Mouse (Mus musculus) C2C12 (cell line): ENCODE measurements around the gene Rpl9. TPM values are rescaled to one million over a fixed set of nuclear protein-coding genes. Genes with fewer than 3 reads are reported as not detected.

Experiments
- H3K27me3 ChIP-seq: one replicate; pipeline ENCODE4 v1.6.1; 2011; ENCODE audit not compliant: control insufficient read depth, insufficient read depth, insufficient read length
- H3K36me3 ChIP-seq: one replicate; pipeline ENCODE4 v1.6.1; 2011; ENCODE audit not compliant: control insufficient read depth, insufficient read depth
- H3K4me3 ChIP-seq: one replicate; pipeline ENCODE4 v1.5.1; 2011; ENCODE audit warnings: mild to moderate bottlenecking, control low read depth; ENCODE audit not compliant: poor library complexity, insufficient read depth, severe bottlenecking
- H3K79me2 ChIP-seq: one replicate; pipeline ENCODE4 v1.6.1; 2011; ENCODE audit not compliant: control insufficient read depth, insufficient read depth
- H3K79me3 ChIP-seq: one replicate; pipeline ENCODE4 v1.6.1; 2011; ENCODE audit warnings: low read depth, control low read depth
- H3ac ChIP-seq: one replicate; pipeline ENCODE3; 2011; ENCODE audit warnings: low read depth; ENCODE audit not compliant: control insufficient read depth, insufficient read length
- CEBPB ChIP-seq: IDR thresholded peaks from one replicate; pipeline ENCODE4 v1.6.1; 2011; ENCODE audit warnings: low read depth, mild to moderate bottlenecking, control low read depth, moderate library complexity
- CTCF ChIP-seq: IDR thresholded peaks from one replicate; pipeline ENCODE4 v1.5.1; 2011; ENCODE audit not compliant: control insufficient read depth, insufficient read depth, insufficient read length
- FOSL1 ChIP-seq: IDR thresholded peaks from one replicate; pipeline ENCODE4 v1.8.0; 2011; ENCODE audit warnings: mild to moderate bottlenecking, low read length; ENCODE audit not compliant: poor library complexity, insufficient read depth, severe bottlenecking
- MAX ChIP-seq: IDR thresholded peaks from one replicate; pipeline ENCODE4 v1.6.1; 2011; ENCODE audit warnings: mild to moderate bottlenecking, control low read depth
- MYOD1 ChIP-seq: IDR thresholded peaks from one replicate; pipeline ENCODE4 v1.6.1; 2011; ENCODE audit warnings: low read depth; ENCODE audit not compliant: control insufficient read depth, insufficient read length
- MYOG ChIP-seq: IDR thresholded peaks from one replicate; pipeline ENCODE4 v1.6.1; 2011; ENCODE audit not compliant: control insufficient read depth, insufficient read length; ENCODE audit errors: extremely low read depth
- USF1 ChIP-seq: IDR thresholded peaks from one replicate; pipeline ENCODE4 v1.6.1; 2011; ENCODE audit warnings: low read depth, mild to moderate bottlenecking, control low read depth, moderate library complexity
- polyA plus RNA-seq: library from polyadenylated mRNA; unstranded; fragments of >200 nt; fragmentation: generic; extraction: Trizol; gene quantifications from one replicate; pipeline ENCODE4 v1.2.1, GENCODE M21; 2012; ENCODE audit warnings: missing spikeins

The Rpl9 gene
- polyA plus RNA-seq, 1 experiment: 2,170 TPM

DNA sequence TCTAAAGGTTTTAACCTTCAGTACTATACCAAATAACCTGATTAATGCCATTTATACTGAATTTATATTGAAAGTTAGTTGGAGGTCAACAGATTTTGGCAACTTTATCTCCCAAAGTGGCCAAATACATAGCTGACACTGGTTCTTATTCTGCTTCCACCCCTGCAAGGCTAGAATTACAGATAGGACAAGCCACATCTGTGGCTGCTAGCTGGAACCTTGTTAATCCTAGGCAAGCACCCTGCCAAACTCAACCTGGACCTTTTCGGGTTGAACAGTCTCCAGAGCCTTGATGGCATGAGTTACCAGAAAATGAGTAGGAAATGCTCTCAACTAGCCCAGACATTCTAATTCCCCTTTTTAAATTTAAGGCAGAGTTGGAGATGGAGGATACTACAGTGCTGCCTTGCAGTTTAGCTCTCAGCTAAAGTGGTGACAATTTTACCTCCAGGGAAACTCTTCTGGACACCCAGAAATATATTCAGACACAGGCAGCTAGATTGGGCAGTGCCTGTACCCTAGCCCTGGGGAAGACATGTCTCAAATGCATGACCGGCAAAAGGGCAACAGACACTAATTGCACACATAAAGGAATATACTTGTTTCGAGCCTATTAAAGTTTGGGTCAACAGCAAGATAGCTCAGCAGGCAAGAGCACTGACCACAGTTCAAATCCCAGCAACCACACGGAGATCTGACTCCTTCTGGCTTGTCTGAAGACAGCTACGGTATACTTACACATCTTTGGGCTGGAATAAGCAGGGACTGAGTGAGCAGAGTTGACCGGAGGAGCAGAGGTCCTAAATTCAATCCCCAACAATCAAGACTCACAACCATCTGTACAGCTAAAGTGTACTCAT is 4.0 kb downstream of the Rpl9 start:
- H3ac ChIP-seq: no peak overlapping the region
- H3K27me3 ChIP-seq: no peaks in the 10 kb centered on the region
- H3K79me2 ChIP-seq: peaks cover 46% of the 10 kb centered on the region
- TF ChIP-seq CTCF (no peak), USF1 (no peak), MYOD1 (no peak), MAX (no peak), CEBPB (no peak), FOSL1 (no peak), MYOG (no peak)
- H3K4me3 ChIP-seq: no peak overlapping the region
- H3K79me3 ChIP-seq: peaks cover 42% of the 10 kb centered on the region
- H3K36me3 ChIP-seq: peaks cover 51% of the 10 kb centered on the region

DNA sequence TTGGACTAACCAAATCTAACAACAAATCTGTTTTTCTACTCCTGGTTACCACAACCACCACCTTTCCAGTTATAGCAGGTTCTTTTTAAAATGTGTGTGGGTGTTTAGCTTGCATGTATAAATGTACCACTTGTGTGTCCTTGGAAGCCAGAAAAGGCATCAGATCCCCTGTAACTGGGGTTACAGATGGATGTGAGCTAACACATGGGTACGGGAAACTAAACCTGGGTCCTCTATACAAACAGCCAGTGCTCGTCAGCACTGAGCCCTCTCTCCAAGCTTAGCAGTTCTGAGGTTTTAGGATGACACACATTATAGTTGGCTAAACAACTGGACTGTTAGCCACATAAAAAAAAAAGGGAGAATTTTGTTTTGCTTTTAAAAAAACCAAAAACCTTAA is 5.5 kb downstream of the Rpl9 start:
- no peak overlapping the region for H3ac ChIP-seq
- peaks cover 50% of the 10 kb centered on the region for H3K36me3 ChIP-seq
- no peak overlapping the region for H3K4me3 ChIP-seq
- peaks cover 33% of the 10 kb centered on the region for H3K79me2 ChIP-seq
- H3K79me3 ChIP-seq: peaks cover 31% of the 10 kb centered on the region
- TF ChIP-seq MYOD1: no peak
- no peak for TF ChIP-seq MYOG
- no peak for TF ChIP-seq FOSL1
- TF ChIP-seq CEBPB: no peak
- TF ChIP-seq MAX: no peak
- TF ChIP-seq USF1: no peak
- TF ChIP-seq CTCF: no peak
- H3K27me3 ChIP-seq: no peaks in the 10 kb centered on the region

- Histone ChIP-seq H3ac (no peak overlapping the region), H3K36me3 (no peaks in the 10 kb centered on the region), H3K79me3 (no peaks in the 10 kb centered on the region), H3K79me2 (no peaks in the 10 kb centered on the region), H3K4me3 (no peak overlapping the region), H3K27me3 (peaks cover 8% of the 10 kb centered on the region)
- TF ChIP-seq MAX: no peak
- TF ChIP-seq USF1: no peak
- TF ChIP-seq CTCF: no peak
Observed at GRCm38 (mm10) chr5:65374746-65375145, 16.5 kb downstream of the Rpl9 start.

DNA sequence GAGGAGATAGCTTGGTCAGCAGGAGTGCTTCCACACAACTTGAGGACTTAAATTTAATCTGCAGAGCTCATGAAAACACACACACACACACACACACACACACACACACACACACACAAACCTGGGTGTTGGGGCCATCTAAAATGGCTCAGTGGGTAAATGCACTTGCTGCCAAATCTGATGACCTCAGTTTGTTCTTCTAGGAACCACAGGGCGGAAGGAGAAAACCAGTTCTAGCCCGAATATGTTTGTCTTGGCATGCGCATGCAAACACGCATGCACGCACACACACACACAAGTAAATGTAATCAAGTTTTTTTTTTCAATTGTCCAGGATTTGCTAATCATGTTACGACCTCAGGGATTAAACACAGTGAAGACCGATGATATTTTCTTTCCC is 19.7 kb downstream of the Rpl9 start:
- no peak for TF ChIP-seq MYOD1
- H3K79me2 ChIP-seq: no peaks in the 10 kb centered on the region
- H3ac ChIP-seq: no peak overlapping the region
- no peaks in the 10 kb centered on the region for H3K79me3 ChIP-seq
- H3K4me3 ChIP-seq: no peak overlapping the region
- peaks cover 18% of the 10 kb centered on the region for H3K27me3 ChIP-seq
- H3K36me3 ChIP-seq: no peaks in the 10 kb centered on the region

DNA sequence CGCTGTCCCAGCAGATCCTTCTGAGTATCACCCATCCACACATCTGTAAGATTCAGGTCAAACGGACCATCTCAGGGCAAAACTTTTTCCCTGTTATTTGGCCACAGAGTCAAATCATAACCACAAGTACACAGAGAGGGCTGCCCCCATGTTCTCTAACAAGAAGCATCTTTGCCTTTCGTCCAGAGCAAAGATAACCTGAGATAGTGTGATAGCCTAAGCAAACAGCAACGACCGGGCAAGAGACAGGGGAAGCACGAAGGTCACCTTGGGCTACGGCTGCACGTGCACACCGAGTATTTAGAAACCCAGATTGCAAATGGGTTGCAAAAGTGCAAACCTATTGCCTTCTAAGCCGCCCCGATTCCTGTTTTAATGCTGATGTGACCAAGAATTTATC is 23.4 kb downstream of the Rpl9 start:
- TF ChIP-seq CEBPB: no peak
- no peak for TF ChIP-seq CTCF
- TF ChIP-seq FOSL1: no peak
- TF ChIP-seq MYOD1: no peak
- no peak for TF ChIP-seq MYOG
- no peak for TF ChIP-seq MAX
- no peak for TF ChIP-seq USF1
- Histone ChIP-seq H3ac (no peak overlapping the region), H3K4me3 (no peak overlapping the region), H3K36me3 (no peaks in the 10 kb centered on the region), H3K79me2 (no peaks in the 10 kb centered on the region), H3K79me3 (no peaks in the 10 kb centered on the region), H3K27me3 (peaks cover 28% of the 10 kb centered on the region)

DNA sequence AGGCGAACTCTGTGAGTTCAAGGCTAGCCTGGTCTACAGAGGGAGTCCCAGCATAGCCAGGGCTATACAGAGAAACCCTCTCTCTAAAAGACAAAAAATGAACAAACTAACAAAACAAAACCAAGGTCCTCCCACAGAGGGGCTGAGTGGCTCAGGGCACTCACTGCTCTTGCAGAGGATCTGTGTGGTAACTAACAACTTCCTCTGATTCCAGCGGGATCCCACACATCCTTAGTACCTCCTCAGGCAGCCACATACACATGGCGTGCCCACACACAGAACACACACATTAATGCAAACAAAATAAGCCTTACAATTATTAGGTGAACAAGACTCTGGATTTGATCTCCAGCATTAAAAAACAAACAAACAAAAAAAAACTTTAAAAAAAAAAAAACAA is 33.5 kb downstream of the Rpl9 start:
- Histone ChIP-seq H3K27me3 (no peaks in the 10 kb centered on the region), H3K79me3 (no peaks in the 10 kb centered on the region), H3K36me3 (no peaks in the 10 kb centered on the region), H3K4me3 (no peak overlapping the region), H3K79me2 (no peaks in the 10 kb centered on the region), H3ac (no peak overlapping the region)
- no peak for TF ChIP-seq MYOD1
- no peak for TF ChIP-seq CTCF
- TF ChIP-seq MYOG: no peak
- TF ChIP-seq CEBPB: no peak
- no peak for TF ChIP-seq MAX
